Mouse (Mus musculus): ENCODE data around the gene Zbtb16. TPM values are rescaled to one million over a fixed set of nuclear protein-coding genes. Genes with fewer than 3 reads are reported as not detected.

Gene Zbtb16
- polyA plus RNA-seq, 1 experiment from 2014 or later, result 7.4 TPM

DNA sequence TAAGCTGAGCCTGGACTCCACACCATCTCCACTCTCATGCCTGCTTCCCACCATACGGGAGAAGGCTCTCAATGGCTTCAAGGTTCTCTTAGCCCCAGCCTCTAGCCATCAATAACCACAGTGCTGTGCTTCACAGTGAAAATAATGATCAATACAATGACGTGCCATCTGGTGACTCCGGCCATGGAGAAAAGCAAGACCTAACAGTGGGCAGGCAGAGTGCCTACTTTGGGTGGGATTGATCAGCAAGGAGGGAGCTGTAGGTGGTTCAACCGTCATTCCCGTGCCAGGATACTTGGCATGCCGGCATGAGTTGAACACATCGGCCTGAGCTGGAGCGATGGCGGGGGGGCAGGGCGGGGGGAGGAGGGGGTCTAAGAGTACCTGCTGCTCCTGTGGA lies 40.3 kb downstream of the Zbtb16 start:
- Histone ChIP-seq H3K27ac (replicated peaks) (no peak overlapping the region), H3K4me1 (replicated peaks) (peaks cover 30% of the 10 kb centered on the region), H3K4me2 (no peak overlapping the region), H3K4me3 (no peak overlapping the region), H3K9me3 (no peaks in the 10 kb centered on the region), H3K9ac (no peak overlapping the region), H3K36me3 (no peaks in the 10 kb centered on the region), H3K27me3 (no peaks in the 10 kb centered on the region)
- 52% methylated on average over 10 of the region's 10 CpGs for WGBS
- no peak for ATAC-seq (ENCODE audit: low read depth)

DNA sequence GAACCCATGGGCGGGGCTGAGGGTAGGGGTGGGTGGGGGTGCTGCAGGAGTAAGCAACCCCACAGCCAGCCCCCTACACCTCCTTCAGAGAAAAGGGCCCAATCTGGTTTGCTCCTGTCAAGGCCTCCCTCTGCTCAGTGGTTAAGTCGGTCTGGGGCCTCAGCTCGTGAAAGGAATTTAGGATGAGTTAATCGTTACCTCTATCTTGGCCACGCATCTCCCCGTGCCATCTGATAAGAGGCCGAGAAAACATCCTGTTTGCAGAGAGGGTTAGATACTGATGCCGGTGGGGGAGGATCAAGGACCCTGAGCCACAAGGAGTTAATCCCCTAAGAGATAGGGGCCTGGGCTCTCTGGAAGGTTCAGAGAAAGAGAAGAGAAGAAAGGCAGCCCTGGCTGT lies 40.9 kb downstream of the Zbtb16 start:
- H3K9ac ChIP-seq, result no peak overlapping the region
- no peak for ATAC-seq (ENCODE audit: low read depth)
- H3K27me3 ChIP-seq, result no peaks in the 10 kb centered on the region
- H3K4me2 ChIP-seq, result no peak overlapping the region
- no peaks in the 10 kb centered on the region for H3K36me3 ChIP-seq
- peaks cover 30% of the 10 kb centered on the region for H3K4me1 ChIP-seq (replicated peaks)
- H3K4me3 ChIP-seq, result no peak overlapping the region
- no peak overlapping the region for H3K27ac ChIP-seq (replicated peaks)
- H3K9me3 ChIP-seq, result no peaks in the 10 kb centered on the region
- 23% methylated on average over 8 of the region's 8 CpGs for WGBS

- peaks cover 30% of the 10 kb centered on the region for H3K4me1 ChIP-seq (replicated peaks)
- H3K36me3 ChIP-seq, result no peaks in the 10 kb centered on the region
- no peak overlapping the region for H3K4me2 ChIP-seq
- whole genome bisulfite sequencing, result 79% methylated on average over 2 of the region's 2 CpGs
- H3K4me3 ChIP-seq, result no peak overlapping the region
- no peak overlapping the region for H3K27ac ChIP-seq (replicated peaks)
- no peak overlapping the region for H3K9ac ChIP-seq
- no peaks in the 10 kb centered on the region for H3K27me3 ChIP-seq
- no peaks in the 10 kb centered on the region for H3K9me3 ChIP-seq
- ATAC-seq (ENCODE audit: low read depth), result no peak
These were observed 41.6 kb downstream of the Zbtb16 start for GRCm38 (mm10) chr9:48794463-48794862.

DNA sequence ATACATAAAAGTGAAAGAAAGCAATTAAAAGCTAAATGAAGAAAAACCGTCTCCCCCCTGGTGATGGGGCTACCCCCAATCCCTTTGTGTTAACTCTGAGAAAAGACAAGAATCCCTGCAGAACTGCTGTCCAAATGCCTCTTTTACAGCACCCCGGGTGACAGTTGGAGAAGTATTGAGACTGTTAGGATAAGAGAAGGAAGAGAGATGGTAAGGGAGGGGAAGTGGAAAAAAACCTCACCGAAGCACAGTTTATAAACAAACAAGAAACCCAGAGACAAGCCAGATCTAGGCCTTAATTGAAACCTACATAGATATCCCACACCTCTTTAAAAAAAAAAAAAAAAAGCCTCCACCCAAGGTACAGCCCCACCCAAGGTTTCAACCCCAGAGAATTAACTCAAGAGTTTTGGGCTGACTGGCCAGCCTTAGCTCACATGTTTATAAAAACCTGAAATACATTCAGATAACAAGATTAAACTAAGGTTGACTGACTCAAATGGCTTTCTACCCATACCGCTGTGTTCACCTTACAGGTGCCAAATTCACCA lies 42.3 kb downstream of the Zbtb16 start:
- no peaks in the 10 kb centered on the region for H3K9me3 ChIP-seq
- H3K27me3 ChIP-seq, result no peaks in the 10 kb centered on the region
- no peaks in the 10 kb centered on the region for H3K36me3 ChIP-seq
- ATAC-seq (ENCODE audit: low read depth), result no peak
- no peak overlapping the region for H3K27ac ChIP-seq (replicated peaks)
- WGBS, result 39% methylated on average over 4 of the region's 4 CpGs
- no peak overlapping the region for H3K9ac ChIP-seq
- no peak overlapping the region for H3K4me3 ChIP-seq
- peaks cover 30% of the 10 kb centered on the region for H3K4me1 ChIP-seq (replicated peaks)
- no peak overlapping the region for H3K4me2 ChIP-seq

DNA sequence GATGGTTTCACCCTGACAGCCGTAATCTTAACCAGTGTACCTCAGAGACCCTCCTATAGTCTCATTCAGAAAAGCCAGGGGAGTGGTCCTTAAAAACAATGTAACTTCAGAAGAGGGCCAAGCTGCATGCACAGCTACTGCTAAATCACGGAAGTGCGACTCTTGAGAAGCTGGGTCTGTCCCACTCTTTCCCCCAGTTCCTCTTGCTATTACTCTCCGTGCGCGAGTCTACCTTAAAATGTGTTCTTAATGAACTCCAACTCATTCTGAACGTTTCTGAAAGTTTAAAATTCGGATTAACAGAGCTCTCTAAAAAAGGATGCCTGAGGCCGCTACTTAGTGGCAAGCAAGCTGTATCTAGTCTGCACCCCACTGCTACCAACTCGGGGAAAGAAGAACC lies 45.4 kb downstream of the Zbtb16 start:
- H3K9me3 ChIP-seq, result no peaks in the 10 kb centered on the region
- H3K27me3 ChIP-seq, result no peaks in the 10 kb centered on the region
- H3K4me1 ChIP-seq (replicated peaks), result peaks cover 20% of the 10 kb centered on the region
- H3K9ac ChIP-seq, result no peak overlapping the region
- H3K27ac ChIP-seq (replicated peaks), result no peak overlapping the region
- H3K4me2 ChIP-seq, result no peak overlapping the region
- no peak overlapping the region for H3K4me3 ChIP-seq
- ATAC-seq (ENCODE audit: low read depth), result no peak
- 78% methylated on average over 10 of the region's 10 CpGs for WGBS
- H3K36me3 ChIP-seq, result no peaks in the 10 kb centered on the region

DNA sequence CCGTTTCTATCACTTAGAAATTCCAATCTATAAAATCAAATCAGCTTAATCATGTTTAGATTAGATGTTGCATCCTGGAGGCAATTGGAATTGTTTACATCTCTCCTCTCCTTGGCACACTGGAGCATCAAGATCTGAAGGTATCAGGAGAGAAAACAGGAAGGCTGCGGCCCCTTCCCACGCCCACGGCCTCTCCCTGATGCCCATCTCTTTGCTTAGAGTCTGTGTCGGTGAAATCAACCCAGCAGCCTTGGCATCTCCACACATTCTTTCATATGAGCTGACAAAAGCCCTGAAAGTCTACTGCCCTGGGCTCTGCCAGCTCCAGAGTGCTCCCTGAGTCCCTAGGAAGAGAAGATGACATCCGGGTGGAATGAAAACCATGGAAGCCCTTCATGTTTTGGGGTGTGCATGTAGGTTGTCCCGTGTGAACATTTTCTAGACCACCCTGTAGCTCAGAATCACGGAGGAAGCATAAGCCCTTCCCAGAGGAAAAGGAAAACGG lies 48.1 kb downstream of the Zbtb16 start:
- WGBS, result 83% methylated on average over 9 of the region's 9 CpGs
- no peaks in the 10 kb centered on the region for H3K27me3 ChIP-seq
- 0 out of 2 replicates have a peak, but pooled peaks cover 4% of the 10 kb centered on the region for H3K4me1 ChIP-seq (replicated peaks)
- H3K4me3 ChIP-seq, result no peak overlapping the region
- no peaks in the 10 kb centered on the region for H3K36me3 ChIP-seq
- H3K9me3 ChIP-seq, result no peaks in the 10 kb centered on the region
- H3K4me2 ChIP-seq, result no peak overlapping the region
- H3K9ac ChIP-seq, result no peak overlapping the region
- no peak for ATAC-seq (ENCODE audit: low read depth)
- H3K27ac ChIP-seq (replicated peaks), result no peak overlapping the region

DNA sequence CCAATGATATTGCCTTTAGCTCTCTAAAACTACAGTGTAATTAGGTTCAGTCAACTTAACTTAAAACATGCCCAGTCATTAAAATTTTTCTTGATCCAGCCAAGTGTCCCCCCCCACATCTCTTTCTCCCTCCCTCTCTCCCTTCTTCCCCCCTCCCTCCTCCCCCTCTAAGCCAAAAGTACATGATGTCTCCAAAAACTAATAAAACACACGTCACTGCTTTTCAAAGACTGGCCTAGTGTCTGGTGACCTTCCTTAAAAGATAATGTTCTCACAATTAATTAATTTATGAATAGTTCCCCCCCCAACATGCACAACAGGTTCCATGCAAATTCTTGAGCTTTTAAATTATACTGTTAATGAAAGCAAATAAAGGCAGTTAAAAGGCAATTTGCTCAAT lies 48.7 kb downstream of the Zbtb16 start:
- ATAC-seq (ENCODE audit: low read depth), result no peak
- no peaks in the 10 kb centered on the region for H3K27me3 ChIP-seq
- no peak overlapping the region for H3K4me2 ChIP-seq
- no peak overlapping the region for H3K27ac ChIP-seq (replicated peaks)
- 54% methylated on average over 1 of the region's 1 CpGs for WGBS
- no peaks in the 10 kb centered on the region for H3K36me3 ChIP-seq
- H3K9me3 ChIP-seq, result no peaks in the 10 kb centered on the region
- peaks cover 8% of the 10 kb centered on the region; the same call in 1 of the 2 replicates for H3K4me1 ChIP-seq (replicated peaks)
- H3K4me3 ChIP-seq, result no peak overlapping the region
- H3K9ac ChIP-seq, result no peak overlapping the region

- H3K36me3 ChIP-seq, result no peaks in the 10 kb centered on the region
- 73% methylated on average over 6 of the region's 6 CpGs for WGBS
- H3K4me2 ChIP-seq, result no peak overlapping the region
- no peak overlapping the region for H3K27ac ChIP-seq (replicated peaks)
- ATAC-seq (ENCODE audit: low read depth), result no peak
- no peaks in the 10 kb centered on the region for H3K9me3 ChIP-seq
- no peaks in the 10 kb centered on the region for H3K27me3 ChIP-seq
- no peak overlapping the region for H3K4me3 ChIP-seq
- H3K4me1 ChIP-seq (replicated peaks), result peaks cover 10% of the 10 kb centered on the region; the same call in 1 of the 2 replicates
- H3K9ac ChIP-seq, result no peak overlapping the region
These were observed 49.2 kb downstream of the Zbtb16 start for GRCm38 (mm10) chr9:48786814-48787213.

- Histone ChIP-seq H3K4me3 (no peak overlapping the region), H3K4me1 (replicated peaks) (peaks cover 11% of the 10 kb centered on the region; the same call in 1 of the 2 replicates), H3K27me3 (no peaks in the 10 kb centered on the region), H3K36me3 (no peaks in the 10 kb centered on the region), H3K27ac (replicated peaks) (no peak overlapping the region), H3K9ac (no peak overlapping the region), H3K4me2 (no peak overlapping the region), H3K9me3 (no peaks in the 10 kb centered on the region)
- ATAC-seq (ENCODE audit: low read depth), result no peak
- 79% methylated on average over 6 of the region's 6 CpGs for WGBS
These were observed 51.1 kb downstream of the Zbtb16 start for GRCm38 (mm10) chr9:48784937-48785336.

DNA sequence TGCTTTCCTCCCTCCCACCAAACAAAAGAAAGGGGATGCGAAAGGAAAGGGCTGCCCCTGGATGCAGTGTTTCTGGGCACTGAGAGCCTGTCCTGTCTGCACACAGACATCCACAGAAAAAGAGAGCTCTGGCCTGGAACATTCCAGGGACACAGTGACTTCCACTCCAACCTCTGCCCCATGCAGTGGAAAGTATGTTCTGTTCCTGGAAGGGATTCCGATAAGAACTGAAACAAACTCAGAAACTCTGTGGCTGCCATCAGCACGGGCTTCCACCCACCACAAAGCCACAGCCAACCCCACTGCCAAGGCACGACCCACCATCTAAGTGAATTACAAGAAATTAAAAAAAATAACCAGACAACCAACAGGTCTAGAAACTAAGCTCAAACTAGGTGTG lies 52.7 kb downstream of the Zbtb16 start:
- no peaks in the 10 kb centered on the region for H3K27me3 ChIP-seq
- no peak overlapping the region for H3K4me2 ChIP-seq
- no peaks in the 10 kb centered on the region for H3K9me3 ChIP-seq
- H3K36me3 ChIP-seq, result no peaks in the 10 kb centered on the region
- H3K9ac ChIP-seq, result no peak overlapping the region
- no peak for ATAC-seq (ENCODE audit: low read depth)
- H3K4me3 ChIP-seq, result no peak overlapping the region
- WGBS, result 59% methylated on average over 4 of the region's 4 CpGs
- peaks cover 19% of the 10 kb centered on the region for H3K4me1 ChIP-seq (replicated peaks)
- no peak overlapping the region for H3K27ac ChIP-seq (replicated peaks)

DNA sequence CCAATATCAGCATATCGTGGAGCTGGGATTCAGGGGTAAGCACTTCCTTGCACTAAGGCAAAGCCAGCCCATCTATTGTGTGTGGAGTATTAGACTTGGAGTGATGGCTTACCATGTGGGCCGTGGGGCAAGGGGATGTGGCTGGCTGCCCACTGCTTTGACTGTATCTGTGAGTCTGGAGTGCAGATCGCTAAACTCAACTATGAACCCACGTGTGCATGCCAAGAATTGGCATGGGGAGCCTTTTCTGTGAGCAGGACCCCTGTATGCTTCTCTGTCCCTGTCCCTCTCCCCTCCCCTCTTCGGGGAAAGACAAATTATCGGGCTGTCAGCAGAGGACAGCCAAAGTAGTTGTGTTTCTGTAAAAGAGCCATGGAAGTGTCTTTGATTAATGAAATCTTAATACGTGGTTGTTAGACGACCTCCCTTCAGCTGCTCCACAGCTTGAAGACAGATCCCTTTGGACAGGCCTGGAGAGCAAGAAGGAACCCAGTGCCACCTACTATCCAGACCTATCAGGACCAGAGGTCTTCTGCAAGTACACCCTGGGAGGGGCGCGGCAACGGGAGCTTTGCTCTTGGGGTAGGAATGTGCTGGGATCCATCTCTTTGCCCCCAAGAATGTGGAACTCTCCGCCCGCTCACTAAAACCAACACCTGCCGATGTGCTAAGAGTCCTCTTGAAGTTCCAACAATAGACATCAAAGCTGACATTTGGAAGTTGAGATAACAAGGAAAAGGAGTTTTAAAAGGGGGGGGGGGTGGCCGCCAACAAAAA lies 53.5 kb downstream of the Zbtb16 start:
- Histone ChIP-seq H3K4me3 (no peak overlapping the region), H3K9me3 (no peaks in the 10 kb centered on the region), H3K27ac (replicated peaks) (no peak overlapping the region), H3K9ac (no peak overlapping the region), H3K27me3 (no peaks in the 10 kb centered on the region), H3K36me3 (no peaks in the 10 kb centered on the region), H3K4me2 (no peak overlapping the region), H3K4me1 (replicated peaks) (peaks cover 15% of the 10 kb centered on the region)
- no peak for ATAC-seq (ENCODE audit: low read depth)
- WGBS, result 35% methylated on average over 15 of the region's 15 CpGs

GRCm38 (mm10) chr9:48776268-48776667 lies 59.8 kb downstream of the Zbtb16 start:
- no peaks in the 10 kb centered on the region for H3K36me3 ChIP-seq
- H3K9ac ChIP-seq, result no peak overlapping the region
- no peak overlapping the region for H3K27ac ChIP-seq (replicated peaks)
- H3K4me3 ChIP-seq, result no peak overlapping the region
- WGBS, result 84% methylated on average over 7 of the region's 7 CpGs
- no peak for ATAC-seq (ENCODE audit: low read depth)
- H3K9me3 ChIP-seq, result no peaks in the 10 kb centered on the region
- no peaks in the 10 kb centered on the region for H3K27me3 ChIP-seq
- peaks cover 9% of the 10 kb centered on the region for H3K4me1 ChIP-seq (replicated peaks)
- no peak overlapping the region for H3K4me2 ChIP-seq
